Mouse (Mus musculus) neural tube, postnatal 0 days (tissue): ENCODE measurements around the gene Fam171b. TPM values are rescaled to one million over a fixed set of nuclear protein-coding genes. Genes with fewer than 3 reads are reported as not detected.

ENCODE experiments used
- polyA plus RNA-seq: library from polyadenylated mRNA; unstranded; fragments of >200 nt; fragmentation: Nextera tagmentation; extraction: Ambion mirVana; gene quantifications from 2 replicates; pipeline ENCODE4 v1.2.1, GENCODE M21; 2015

The Fam171b gene
- polyA plus RNA-seq, result 75.7 and 78.6 TPM in 2 replicates

DNA sequence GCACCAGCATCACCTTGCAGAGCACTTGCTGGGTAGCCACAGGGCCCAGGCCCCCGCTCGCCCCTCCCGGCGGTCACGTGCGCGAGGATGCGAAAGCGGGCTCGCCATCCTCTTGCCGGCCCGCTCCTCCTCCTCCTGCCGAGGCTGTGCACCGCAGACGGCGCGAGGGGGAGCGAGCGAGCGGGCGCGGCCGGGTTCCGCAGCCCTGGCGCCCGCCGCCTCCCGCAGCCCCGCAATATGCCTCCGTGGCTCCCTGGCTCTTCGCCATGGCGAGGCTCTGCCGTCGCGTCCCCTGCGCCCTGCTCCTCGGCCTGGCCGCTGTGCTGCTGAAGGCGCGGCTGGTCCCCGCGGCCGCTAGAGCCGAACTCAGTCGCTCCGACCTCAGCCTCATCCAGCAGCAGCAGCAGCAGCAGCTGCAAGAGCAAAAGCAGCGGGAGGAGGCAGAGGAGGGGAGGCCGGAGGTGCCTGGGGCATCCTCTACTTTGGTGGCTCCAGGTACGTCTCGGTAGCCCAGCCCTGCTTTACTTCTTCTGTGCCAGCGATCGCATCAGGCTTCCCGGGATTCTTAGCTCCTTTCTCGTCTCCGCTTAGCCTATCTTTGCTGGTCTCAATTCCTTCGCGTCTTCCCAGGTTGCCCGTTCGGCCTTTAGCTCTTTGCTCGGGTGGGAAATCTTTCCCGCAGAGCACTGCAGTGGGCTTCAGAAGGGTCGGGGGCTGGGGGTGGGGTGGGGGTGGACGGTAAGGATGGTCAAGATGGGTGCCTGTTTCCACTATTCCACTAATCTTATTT, at the start of gene Fam171b:
Gene Fam171b (plus strand): TSS at position 154 of the 790 bp plus-strand sequence.

Other genes with a start within 250 kb of the Fam171b start
- 176 and 203 TPM in 2 replicates for gene Zc3h15, start 168.2 kb upstream of the Fam171b start, polyA plus RNA-seq
- gene Itgav, start 88.2 kb upstream of the Fam171b start, polyA plus RNA-seq, result 37.8 and 40.8 TPM in 2 replicates
- not detected in 2 replicates for gene Zswim2, start 128.6 kb downstream of the Fam171b start, polyA plus RNA-seq
- not detected in 2 replicates for gene Gm13698, start 143.1 kb downstream of the Fam171b start, polyA plus RNA-seq
- not detected in 2 replicates for gene Gm13693, start 148.9 kb downstream of the Fam171b start, polyA plus RNA-seq
- gene Gm13695, start 154.7 kb downstream of the Fam171b start, polyA plus RNA-seq, result not detected in 2 replicates
- gene Gm13696, start 160.5 kb downstream of the Fam171b start, polyA plus RNA-seq, result not detected in 2 replicates
- gene Gm13694, start 166.3 kb downstream of the Fam171b start, polyA plus RNA-seq, result not detected in 2 replicates
- gene Gm13697, start 172.1 kb downstream of the Fam171b start, polyA plus RNA-seq, result not detected in 2 replicates
- gene Gm13691, start 177.9 kb downstream of the Fam171b start, polyA plus RNA-seq, result not detected in 2 replicates